Mouse (Mus musculus): ENCODE results near the gene Acaa1a.
"Not testable (repeated sequence)": the region's sequence is repeated elsewhere in the genome, so short reads cannot be mapped to it uniquely, and the experiment has no call there.

Acaa1a gene

GRCm38 (mm10) chr9:119339106-119339505, 370 bp upstream of the Acaa1a start:
- no peak for DNase-seq (ENCODE audit: low spot score in 2 of 2)

DNA sequence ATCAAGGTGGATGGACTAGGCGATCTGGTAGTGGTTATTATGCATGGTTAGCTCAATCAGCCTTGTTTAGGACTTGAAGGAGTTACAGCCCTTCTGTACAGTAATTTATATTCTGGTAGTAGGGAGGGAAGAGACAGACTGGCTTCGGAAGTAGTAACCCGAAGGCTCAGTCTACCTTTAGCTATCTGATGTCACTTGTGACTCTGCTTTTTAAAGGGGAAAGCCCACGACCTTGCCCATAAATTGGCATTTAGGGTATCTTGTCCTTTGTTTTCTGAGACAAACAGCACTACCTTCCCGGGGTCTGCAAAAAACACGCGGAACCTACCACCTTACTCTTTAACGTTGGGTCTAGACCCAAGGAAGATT, 720 bp downstream of the Acaa1a start:
- no peak for DNase-seq (ENCODE audit: low spot score in 2 of 2)

DNA sequence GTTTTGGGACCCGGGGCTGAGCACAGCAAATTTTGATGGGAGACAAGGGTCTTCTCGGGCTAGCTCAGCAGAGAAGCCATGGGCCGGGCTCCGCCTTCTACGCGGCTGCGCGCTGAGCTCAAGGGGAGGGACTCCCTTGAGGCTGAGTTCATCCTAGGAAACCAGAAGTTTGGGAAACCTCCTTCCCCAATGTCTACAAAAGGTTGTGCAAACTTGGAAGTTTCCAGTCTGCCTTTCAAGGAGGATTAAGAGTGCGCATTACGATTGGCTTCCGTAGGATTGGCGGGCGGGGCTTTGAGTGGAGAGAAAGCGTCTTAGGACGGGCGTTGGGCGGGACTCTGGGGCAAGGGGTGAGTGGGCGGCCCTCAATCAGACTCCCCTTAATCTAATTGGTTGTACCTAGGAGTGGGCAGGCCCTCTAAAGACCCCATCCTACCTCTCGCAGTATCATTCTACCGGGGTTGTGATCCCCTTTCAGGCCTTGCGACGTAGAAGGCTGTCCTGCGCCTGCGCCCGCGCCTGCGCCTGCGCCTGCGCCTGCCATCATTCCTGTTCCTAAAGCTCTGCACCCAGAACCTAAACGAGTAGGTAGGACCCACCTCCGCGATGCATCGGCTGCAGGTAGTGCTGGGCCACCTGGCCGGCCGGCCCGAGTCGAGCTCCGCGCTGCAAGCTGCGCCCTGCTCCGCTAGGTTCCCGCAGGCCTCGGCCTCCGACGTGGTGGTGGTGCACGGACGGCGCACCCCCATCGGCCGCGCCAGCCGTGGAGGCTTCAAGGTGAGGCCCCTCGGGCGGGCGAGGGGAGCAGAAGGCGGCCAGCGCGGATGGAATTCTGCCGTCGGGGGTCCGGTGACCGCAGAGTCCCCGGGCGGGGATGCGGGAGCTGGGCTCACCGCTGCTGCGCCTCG, 1.7 kb downstream of the Acaa1a start, which contains the start of gene Myd88:
TSS of gene Myd88 (minus strand) at position 503 of the 908 bp plus-strand sequence.
- DNase-seq (ENCODE audit: low spot score in 2 of 2): peak; percentile 73 to 80

- DNase-seq (ENCODE audit: low spot score in 2 of 2): no peak
Observed at GRCm38 (mm10) chr9:119342728-119343127, 3.3 kb downstream of the Acaa1a start.

DNA sequence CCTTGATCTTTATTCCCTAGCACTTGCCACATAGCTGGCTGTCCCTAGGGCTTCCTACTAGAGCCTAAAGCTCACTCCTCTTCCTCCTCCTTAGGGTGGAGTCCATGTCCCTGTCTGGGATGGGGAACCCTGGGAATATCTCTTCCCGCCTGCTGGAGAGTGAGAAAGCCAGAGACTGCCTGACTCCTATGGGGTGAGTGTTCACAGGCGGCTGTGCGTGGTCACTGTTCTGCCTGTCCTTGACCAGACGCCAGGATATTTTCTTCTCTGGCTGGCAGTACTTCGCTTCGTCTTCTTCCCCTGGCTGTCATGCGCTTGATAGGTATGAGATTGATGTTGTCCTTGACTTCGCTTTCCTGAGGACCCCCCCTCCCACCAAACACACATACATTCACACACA, 6.9 kb downstream of the Acaa1a start:
- DNase-seq (ENCODE audit: low spot score in 2 of 2): no peak

DNA sequence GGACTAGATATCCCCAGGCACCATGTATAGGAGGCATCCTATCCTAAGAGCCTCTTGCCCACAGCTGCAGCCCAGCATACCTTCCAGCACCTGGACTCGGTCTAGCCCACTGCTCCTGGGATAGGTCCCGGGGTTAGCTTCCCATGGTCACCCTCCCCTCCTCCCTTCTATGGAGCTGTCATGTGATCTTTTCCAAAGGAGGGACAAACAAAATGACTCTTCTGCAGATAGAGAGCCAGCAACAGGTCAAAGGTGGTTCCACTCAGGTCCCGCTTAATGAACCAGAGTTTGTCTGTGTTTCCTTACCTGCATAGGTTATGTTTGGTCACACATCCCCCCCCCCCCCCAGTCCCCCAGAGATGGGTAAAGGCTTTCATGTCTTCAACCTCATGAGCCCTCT, 11.1 kb downstream of the Acaa1a start:
- DNase-seq (ENCODE audit: low spot score in 2 of 2): no peak

DNA sequence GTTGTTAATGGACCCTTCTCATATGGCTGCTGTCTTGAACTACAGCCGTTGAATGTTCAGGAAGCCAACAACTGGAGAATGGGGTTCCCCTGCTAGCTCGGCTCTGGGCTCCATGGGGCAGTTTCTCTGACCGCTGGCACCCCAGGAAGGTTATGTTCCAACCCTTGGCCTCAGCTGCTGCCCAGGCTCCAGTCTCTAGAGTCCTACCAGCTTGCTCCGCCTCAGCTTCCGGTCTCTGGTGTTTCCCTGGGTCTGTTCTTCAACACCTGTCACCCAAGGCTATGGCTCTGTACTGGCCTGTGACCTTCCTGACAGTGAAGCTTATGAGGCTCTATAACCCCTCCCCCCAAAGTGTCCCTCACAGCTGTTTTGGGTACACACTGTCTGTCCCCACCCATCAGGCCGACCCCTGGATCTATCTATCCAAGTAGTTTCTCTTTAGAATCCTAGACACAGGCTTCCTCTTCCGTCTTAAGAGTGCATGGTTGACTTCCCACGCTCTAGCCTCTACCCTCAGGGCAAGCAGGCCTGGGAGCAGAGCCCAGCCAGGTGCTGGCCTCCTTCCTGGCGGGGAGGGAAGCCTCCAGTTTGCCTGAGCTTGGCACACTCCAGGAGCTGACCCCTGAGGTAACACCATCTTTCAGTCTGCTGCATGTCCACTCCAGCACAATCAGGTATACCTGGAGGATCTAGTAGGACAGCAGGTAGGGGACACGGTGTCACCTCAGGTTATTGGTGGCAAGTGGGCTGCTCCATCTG, 11.7 kb downstream of the Acaa1a start:
- DNase-seq (ENCODE audit: low spot score in 2 of 2): no peak

DNA sequence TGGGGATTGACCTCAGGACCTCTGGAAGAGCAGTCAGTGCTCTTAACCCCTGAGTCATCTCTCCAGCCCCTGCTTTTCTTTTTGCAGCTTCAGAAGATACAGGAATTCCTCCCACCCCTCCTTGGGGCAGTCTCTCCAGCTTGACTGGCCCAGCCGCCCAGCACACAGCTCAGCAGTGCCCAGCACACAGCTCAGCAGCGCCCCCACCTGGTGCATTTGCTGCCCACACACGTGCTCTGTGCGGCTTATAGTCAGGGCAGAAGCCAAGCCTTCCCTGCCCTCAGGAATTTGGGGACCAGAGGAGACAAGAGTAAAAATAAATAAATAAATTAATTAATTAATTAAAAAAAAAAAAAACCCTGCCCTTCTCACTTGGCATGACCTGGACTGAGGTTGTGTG, 12.6 kb downstream of the Acaa1a start:
- peak; percentile 69 to 80 for DNase-seq (ENCODE audit: low spot score in 2 of 2)

DNA sequence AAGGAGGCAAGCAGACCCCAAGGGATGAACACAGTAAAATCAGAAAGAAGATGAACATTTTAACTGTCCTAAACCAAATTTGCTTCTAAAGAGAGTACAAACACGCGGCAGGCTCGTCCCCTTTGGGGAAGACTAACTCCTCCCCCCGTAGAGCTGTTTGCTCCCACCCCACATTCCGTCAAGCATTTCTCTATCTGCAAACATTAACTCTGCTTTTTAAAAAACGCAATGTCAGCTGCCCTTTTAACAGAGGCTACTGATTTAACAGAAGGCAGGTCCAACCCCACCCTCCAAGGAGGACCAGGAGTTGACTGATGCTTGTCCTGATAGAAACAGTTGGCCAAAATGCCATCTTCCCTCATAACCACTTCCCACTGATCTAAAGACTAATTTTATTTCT, 14.4 kb downstream of the Acaa1a start:
- no peak for DNase-seq (ENCODE audit: low spot score in 2 of 2)

DNA sequence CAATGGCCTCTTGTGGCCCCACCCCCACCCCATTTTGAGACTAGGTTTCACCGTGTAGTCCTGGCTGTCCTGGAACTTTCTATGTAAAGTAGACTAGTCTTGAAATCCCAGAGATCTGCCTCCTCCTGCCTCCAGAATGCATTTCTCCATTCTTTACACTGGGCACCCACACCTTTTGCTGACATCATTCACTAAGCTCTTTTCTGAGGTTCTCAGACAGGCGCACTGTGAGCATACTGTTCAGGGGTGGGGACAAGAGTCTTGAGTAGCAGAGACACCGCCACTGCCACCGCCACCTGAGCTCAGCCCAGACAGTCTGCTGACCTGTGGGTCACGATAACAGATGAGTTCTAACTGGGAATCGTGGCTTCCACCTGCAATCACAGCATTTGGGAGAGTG, 16.5 kb downstream of the Acaa1a start:
- DNase-seq (ENCODE audit: low spot score in 2 of 2): no peak

- peak; percentile 80 to 94 for DNase-seq (ENCODE audit: low spot score in 2 of 2)
Observed at GRCm38 (mm10) chr9:119357331-119358057, 18.0 kb downstream of the Acaa1a start, which contains the start of gene Xylb. TSS of gene Xylb (plus strand) at chr9:119357381.

GRCm38 (mm10) chr9:119358058-119358429, 18.6 kb downstream of the Acaa1a start:
- DNase-seq (ENCODE audit: low spot score in 2 of 2): no peak

GRCm38 (mm10) chr9:119361416-119361815, 21.9 kb downstream of the Acaa1a start:
- DNase-seq (ENCODE audit: low spot score in 2 of 2): no peak

DNA sequence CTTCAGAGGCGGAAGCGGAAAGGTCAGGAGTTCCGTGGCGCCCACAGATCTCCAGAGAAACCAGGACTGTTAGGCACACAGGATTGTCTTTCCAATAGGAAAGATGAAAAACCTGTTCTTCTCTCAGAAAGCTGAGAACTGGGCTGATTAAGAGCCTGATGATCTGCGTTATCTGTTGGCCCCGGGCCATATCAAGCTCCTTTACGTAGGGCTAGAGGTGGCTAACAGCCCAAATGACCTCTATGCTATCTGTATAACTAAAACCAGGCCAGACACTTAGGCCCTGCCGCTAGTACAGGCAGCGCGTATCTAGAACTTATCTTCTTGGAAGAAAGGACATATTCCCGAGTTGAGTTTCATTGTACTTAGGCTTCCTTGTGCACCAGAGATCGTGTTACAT, 23.8 kb downstream of the Acaa1a start:
- no peak for DNase-seq (ENCODE audit: low spot score in 2 of 2)

GRCm38 (mm10) chr9:119365284-119365683, 25.8 kb downstream of the Acaa1a start, which contains the start of gene Slc22a14:
TSS of gene Slc22a14 (minus strand) at chr9:119365553.
- no peak for DNase-seq (ENCODE audit: low spot score in 2 of 2)

- DNase-seq (ENCODE audit: low spot score in 2 of 2): no peak
Observed at GRCm38 (mm10) chr9:119368367-119368766, 28.9 kb downstream of the Acaa1a start.

DNA sequence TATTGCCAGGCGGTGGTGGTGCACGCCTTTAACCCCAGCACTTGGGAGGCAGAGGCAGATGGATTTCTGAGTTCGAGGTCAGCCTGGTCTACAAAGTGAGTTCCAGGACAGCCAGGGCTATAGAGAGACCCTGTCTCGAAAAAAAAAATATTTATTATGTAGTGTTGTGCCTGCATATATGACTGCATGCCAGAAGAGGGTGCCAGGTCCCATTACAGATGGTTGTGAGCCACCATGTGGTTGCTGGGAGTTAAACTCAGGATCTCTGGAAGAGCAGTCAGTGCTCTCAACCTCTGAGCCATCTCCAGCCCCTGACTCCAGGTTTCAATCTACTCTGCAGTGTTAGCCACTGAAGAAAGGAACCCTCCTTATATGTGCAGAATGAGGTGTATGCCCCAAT, 31.3 kb downstream of the Acaa1a start:
- DNase-seq (ENCODE audit: low spot score in 2 of 2): not testable (repeated sequence)

DNA sequence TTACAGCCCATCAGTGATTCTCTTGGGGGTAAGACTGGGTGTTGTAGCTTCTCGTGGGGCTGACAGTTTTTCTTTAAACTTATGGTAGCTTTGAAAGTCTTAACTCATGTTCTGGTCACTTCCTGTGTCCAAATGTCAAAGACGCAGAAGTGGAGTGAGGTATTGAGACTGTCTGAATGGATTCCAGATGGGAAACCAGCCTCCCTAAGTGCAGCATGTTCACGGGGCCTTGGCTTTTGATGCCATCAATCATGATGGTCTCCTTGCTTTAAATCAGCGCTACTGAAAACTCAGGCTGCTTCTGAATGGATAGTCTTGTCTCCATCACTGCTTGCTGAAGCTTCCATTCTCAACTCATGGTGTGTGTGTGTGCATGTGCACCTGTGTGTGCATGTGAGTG, 31.8 kb downstream of the Acaa1a start:
- DNase-seq (ENCODE audit: low spot score in 2 of 2): no peak

DNA sequence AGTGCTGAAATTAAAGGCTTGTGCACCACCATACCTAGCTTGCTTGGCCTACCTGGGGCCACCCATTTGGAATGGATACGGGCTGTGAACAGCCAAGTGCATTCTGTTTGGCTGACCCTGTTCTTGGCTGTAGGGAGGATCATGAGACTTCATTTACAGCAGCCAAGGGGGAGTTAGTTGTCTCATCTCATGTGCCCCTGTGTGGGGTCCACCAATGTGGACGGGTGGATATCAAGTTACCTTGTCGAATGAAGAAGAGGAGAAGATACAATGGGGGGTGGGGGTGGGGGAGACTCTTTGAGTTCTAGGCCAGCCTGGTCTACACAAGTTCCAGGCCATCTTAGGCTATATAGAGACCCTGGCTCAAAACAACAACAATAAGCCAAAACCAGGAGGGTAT, 35.5 kb downstream of the Acaa1a start:
- no peak for DNase-seq (ENCODE audit: low spot score in 2 of 2)

DNA sequence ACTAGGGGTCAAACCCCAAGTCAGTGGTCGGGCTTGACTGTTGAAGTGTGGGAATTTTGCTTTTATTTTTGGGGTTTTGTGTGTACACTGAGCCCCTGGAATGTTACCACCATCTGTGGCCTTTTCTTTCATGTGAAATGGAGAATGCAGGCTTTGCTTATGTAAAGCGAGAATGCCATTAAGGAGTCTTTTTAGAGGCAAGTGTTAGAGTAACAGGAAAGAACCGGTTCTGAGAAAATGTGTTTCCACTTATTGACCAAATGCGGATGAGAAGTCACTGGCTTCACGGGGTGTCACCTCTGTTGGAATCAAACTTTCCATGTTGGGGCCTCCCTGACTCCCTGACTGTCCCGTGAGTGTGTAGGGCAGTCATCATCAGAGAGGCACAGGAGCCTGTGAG, 36.1 kb downstream of the Acaa1a start:
- DNase-seq (ENCODE audit: low spot score in 2 of 2): no peak

GRCm38 (mm10) chr9:119378231-119378630, 38.8 kb downstream of the Acaa1a start:
- no peak for DNase-seq (ENCODE audit: low spot score in 2 of 2)

GRCm38 (mm10) chr9:119382603-119383002, 43.1 kb downstream of the Acaa1a start:
- no peak for DNase-seq (ENCODE audit: low spot score in 2 of 2)
